Mouse (Mus musculus): ENCODE data around the gene Gm49369.
"Not testable (repeated sequence)": the region's sequence is repeated elsewhere in the genome, so short reads cannot be mapped to it uniquely, and the experiment has no call there.

Gene Gm49369

GRCm38 (mm10) chr7:142382567-142382966 is at the start of gene Gm49369:
Gene Gm49369, minus strand, starts transcription at chr7:142382667.
- in situ Hi-C loops (cut with MboI, MseI) = no loop called here

GRCm38 (mm10) chr7:142431106-142431505 is 48.6 kb upstream of the Gm49369 start:
- in situ Hi-C loops (cut with MboI, MseI) = no loop called here

GRCm38 (mm10) chr7:142430160-142430678 is 47.8 kb upstream of the Gm49369 start:
- in situ Hi-C loops (cut with MboI, MseI) = no loop called here

DNA sequence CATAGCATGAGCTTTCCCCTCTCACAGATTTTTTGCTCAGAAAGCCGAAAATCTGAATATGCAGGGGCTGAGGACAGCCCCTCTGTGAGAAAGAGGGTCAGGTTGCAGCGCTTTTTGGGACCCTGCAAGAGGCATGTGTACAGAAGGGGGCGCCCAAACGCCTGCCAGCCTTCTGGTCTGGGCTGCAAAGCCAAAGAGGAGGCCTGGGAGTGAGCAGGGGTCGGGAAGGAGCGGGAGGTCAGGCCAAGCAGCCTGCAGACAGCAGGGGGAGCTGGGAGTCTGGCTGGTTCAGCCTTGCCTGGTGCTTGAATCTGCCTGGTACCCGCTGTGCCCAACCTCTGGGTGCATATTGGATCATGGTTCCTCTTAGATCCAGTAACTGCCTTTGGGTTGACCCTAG is 45.7 kb upstream of the Gm49369 start:
- in situ Hi-C loops (cut with MboI, MseI) = loop anchor here (5.0 kb wide), 1 partner anchor 51 kb away; no protein-coding TSS in a partner anchor

DNA sequence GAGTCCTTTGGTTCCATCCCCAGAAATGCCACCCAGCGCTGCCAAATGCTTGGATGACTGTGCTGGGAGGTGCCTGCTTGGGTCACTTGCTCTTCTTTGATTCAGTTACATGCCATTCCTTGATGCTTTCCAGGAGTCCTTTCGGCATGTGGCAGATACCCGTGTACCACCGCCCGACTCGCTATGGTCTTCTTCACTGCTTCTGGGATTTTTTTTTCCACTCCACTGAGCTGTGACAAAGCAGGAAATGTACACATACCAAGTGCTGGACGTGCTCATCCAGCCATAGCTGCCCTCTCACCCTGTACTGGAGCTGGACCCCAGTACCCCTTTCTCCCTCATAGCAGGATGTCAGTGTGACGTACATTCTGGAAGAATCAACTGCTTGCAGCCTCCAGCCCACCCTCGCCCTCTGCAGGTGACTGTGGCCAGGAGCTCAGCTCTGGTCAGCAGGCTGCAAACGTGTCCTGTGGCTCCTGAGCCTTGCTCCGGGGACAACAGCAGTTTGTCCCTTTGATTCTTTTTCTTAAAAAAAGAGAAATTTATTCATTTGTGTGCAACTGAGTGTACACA is 43.3 kb upstream of the Gm49369 start:
- in situ Hi-C loops (cut with MboI, MseI) = loop anchor here (5.0 kb wide), 1 partner anchor 48 kb away; no protein-coding TSS in a partner anchor

DNA sequence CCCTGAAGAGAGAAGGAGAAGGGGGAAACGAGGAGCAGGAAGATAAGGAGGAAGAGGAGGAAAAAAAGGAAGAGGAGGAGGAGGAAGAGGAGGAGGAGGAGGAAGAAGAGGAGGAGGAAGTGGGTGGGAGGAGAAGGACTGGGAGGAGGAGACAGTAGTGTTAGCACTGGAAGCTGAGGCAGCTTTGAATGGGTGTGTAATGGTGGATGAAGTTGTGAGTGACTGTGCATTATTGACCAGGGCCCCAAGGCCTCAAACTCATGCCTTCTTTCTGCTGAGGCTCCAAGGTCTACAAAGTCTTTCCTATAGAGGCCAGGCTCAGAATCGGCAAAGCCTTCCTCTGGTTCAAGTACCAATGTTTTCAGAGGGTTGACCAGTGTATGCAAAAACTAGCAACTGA is 39.4 kb upstream of the Gm49369 start:
- in situ Hi-C loops (cut with MboI, MseI) = no loop called here

- in situ Hi-C loops (cut with MboI, MseI) = no loop called here
Observed at GRCm38 (mm10) chr7:142419887-142420286, 37.4 kb upstream of the Gm49369 start.

- in situ Hi-C loops (cut with MboI, MseI) = no loop called here
Observed at GRCm38 (mm10) chr7:142418679-142419078, 36.2 kb upstream of the Gm49369 start.

- in situ Hi-C loops (cut with MboI, MseI) = no loop called here
Observed at GRCm38 (mm10) chr7:142418027-142418426, 35.6 kb upstream of the Gm49369 start.

- in situ Hi-C loops (cut with MboI, MseI) = no loop called here
Observed at GRCm38 (mm10) chr7:142416225-142416624, 33.8 kb upstream of the Gm49369 start.

- in situ Hi-C loops (cut with MboI, MseI) = no loop called here
Observed at GRCm38 (mm10) chr7:142415314-142415713, 32.8 kb upstream of the Gm49369 start.

- in situ Hi-C loops (cut with MboI, MseI) = no loop called here
Observed at GRCm38 (mm10) chr7:142413285-142413684, 30.8 kb upstream of the Gm49369 start.

DNA sequence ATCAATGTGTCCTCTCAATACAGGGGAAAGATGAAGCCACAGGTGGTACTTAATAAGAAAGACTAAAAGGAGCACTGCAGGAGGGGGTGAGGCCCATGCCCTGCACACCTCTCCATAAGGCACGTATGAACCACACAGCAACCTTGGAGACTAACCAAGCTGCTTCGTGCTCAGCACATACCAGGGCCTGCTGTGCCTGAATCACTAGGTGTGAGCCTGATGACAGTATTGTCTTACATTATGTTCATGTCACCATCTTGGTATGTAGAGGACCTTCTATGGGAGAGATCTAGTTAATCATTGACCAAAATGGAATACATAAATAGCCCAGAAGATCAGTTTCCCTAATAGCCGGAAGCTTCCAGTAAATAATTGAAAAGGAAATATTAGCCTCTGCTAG is 27.1 kb upstream of the Gm49369 start:
- in situ Hi-C loops (cut with MboI, MseI) = no loop called here

DNA sequence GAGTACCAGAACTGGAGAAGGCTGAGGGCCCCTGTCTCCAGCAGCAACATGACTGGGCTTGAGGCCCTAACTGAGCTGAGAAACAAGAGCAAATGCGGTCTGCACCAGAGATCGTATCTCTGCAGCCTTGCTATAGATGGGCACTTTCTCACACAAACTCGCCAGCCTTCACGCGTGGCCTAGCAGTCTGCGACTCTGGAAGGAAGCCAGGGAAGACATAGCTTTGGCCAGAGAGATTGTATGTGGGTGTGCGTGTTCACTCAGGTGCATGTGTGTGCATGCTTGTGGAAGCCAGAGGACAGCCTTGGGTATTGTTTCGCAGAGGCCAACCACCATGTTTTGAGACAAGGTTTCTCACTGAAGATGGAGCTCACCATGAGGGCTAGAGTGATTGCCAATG is 26.2 kb upstream of the Gm49369 start:
- in situ Hi-C loops (cut with MboI, MseI) = no loop called here

GRCm38 (mm10) chr7:142407935-142408334 is 25.5 kb upstream of the Gm49369 start:
- in situ Hi-C loops (cut with MboI, MseI) = no loop called here

- in situ Hi-C loops (cut with MboI, MseI) = not testable (repeated sequence)
Observed at GRCm38 (mm10) chr7:142405134-142405533, 22.7 kb upstream of the Gm49369 start.

- in situ Hi-C loops (cut with MboI, MseI) = no loop called here
Observed at GRCm38 (mm10) chr7:142403591-142403990, 21.1 kb upstream of the Gm49369 start.

DNA sequence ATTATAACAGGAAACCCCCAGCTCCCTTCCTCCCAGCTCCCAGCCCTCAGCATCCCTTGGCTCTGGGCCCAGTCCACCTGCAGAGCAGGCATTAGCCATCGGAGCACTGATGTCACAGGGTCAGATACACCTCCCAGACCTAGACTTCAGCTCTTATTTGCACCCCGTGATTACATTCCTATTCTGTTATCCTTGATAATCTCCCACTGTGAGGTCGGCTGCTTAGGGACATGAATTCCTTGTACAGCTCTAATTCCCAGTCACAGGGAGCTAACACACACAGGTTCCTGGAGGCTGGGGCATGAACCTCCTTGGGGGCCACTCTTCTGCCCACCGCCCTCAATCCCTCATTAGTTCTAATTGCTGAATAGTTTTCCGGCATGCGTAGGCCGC is 18.3 kb upstream of the Gm49369 start:
- in situ Hi-C loops (cut with MboI, MseI) = no loop called here

- in situ Hi-C loops (cut with MboI, MseI) = no loop called here
Observed at GRCm38 (mm10) chr7:142400112-142400749, 17.8 kb upstream of the Gm49369 start.

DNA sequence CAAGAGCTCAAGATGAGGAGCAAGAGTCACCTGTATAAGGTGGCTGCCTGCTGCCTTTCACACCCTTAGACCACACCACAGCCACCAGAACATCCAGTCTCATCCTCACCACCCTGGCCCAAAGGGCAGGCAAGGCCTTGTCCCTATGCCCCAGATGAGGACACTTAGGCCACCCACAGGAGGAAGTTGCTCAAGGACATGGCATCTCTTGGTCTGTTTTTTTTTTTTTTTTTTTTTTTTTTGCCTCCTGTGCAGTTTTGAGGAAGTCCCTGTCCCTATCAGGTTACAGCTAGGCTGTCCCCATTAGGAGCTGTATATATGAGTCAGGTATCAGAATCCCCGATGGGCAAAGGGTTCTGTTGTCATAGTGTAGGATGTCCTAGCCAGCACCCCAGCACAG is 16.8 kb upstream of the Gm49369 start:
- in situ Hi-C loops (cut with MboI, MseI) = no loop called here

DNA sequence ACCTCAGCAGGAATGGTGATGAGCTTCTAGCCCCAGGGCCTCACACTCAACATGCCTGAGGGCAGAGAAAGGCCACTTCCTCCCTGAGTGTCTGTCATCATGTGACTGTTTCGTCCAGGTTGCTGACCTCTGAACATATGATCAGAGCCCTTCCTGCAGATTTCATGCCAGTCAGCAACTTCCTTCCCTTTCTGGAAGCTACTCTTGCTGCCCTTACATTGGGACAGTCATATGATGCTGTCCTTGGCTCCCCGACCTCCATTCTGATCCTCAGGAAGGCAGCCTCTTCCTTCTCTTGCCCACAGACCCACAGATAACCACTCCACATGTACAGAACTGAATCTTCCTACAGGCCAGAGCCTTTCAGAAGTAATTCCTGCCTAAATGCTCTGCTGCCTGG is 15.6 kb upstream of the Gm49369 start:
- in situ Hi-C loops (cut with MboI, MseI) = no loop called here

- in situ Hi-C loops (cut with MboI, MseI) = no loop called here
Observed at GRCm38 (mm10) chr7:142396611-142397010, 14.1 kb upstream of the Gm49369 start.

- in situ Hi-C loops (cut with MboI, MseI) = no loop called here
Observed at GRCm38 (mm10) chr7:142395472-142395871, 13.0 kb upstream of the Gm49369 start.
